ENCODE assay signal across 12 mouse cellular contexts in the genomic region with DNA sequence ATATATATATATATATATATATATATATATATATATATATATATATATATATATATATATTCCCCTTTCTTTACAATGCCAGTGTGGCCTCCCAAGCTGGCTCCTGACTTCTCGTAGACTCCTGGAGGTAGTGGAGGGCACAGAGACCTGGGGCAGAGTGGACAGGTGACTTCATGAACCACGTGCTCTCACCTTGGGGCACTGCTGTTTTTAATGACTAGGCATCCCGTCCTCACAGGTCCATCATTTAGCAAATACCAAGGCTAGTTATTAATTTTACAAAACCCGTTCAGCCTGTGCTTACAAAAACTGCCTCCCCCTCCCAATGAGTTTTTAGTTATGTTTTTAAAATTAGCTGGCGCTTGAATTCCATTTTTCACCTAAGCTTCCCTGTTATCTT.
"Had no signal": no experiment of that assay in that cellular context is flagged by ENCODE, and none has a peak within 500 bp of the region (broad histone marks: within the 10 kb centered on the region; RNA-seq: fewer than 3 reads in every experiment).

No protein-coding gene starts in this region.

- DNase-seq: kidney, postnatal 10 days; liver; liver, embryonic 13.5 days; liver, postnatal 0 days; lung, postnatal 14 days had no signal

- H3K4me3 ChIP-seq: layer of hippocampus, adult 2 months; limb, embryonic 12.5 days; liver, embryonic 13.5 days; lung, embryonic 15.5 days; megakaryocyte, embryonic 14.5 days; midbrain, embryonic 15.5 days had no signal

- H3K4me2 ChIP-seq: limb, embryonic 12.5 days; liver, embryonic 13.5 days; lung, embryonic 15.5 days had no signal

- H3K4me1 ChIP-seq: liver, embryonic 13.5 days; megakaryocyte, embryonic 14.5 days had no signal

- H3K9me3 ChIP-seq: limb, embryonic 12.5 days; liver, embryonic 13.5 days; lung, embryonic 15.5 days; megakaryocyte, embryonic 14.5 days; midbrain, embryonic 15.5 days had no signal

- ATAC-seq: liver, postnatal 0 days; midbrain, embryonic 15.5 days had no signal

- H3K9ac ChIP-seq: limb, embryonic 12.5 days; liver, embryonic 13.5 days; liver, postnatal 0 days; lung, embryonic 15.5 days; midbrain, embryonic 15.5 days had no signal

- H3K27ac ChIP-seq: layer of hippocampus, adult 2 months; limb, embryonic 12.5 days; liver, embryonic 13.5 days; lung, embryonic 15.5 days; macrophage; stomach, postnatal 0 days had no signal

- H3K36me3 ChIP-seq: limb, embryonic 12.5 days; liver, embryonic 13.5 days; lung, embryonic 15.5 days; midbrain, embryonic 15.5 days had no signal
